Mouse (Mus musculus) T-helper 2 cell (primary cell): ENCODE results near the gene Ist1.

Source experiments
- in situ Hi-C: fragments of 300-600 bp; cut with MboI, MseI; formaldehyde crosslinking; loops from one replicate; pipeline ENCODE4 v1.15.1; 2025; ENCODE audit warnings: high pct_unique_total_duplicates

Ist1 gene

GRCm38 (mm10) chr8:109693146-109693900, at the start of gene Ist1:
Ist1 (minus strand) TSS chr8:109693260.
- in situ Hi-C loops = loop anchor here (5.0 kb wide), 2 partner anchors 44 to 86 kb away; partner anchors contain the start of genes Atxn1l and Dhodh

DNA sequence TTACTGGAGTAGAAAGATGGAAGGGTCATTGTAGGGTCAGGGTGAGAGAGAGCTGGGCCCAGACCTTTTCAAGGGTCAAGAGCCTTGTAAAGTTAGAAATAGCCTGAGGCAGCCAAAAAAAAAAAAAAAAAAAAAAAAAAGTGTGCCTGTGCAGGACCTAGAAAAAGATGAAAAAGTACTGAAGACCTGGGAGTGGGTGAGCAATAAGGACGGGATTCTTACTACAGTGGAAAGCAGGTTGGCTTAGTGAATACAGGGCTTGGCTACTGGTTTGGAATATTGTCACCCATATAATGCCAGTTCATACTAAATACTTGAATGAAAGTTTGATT, 45.0 kb upstream of the Ist1 start:
- in situ Hi-C loops = loop anchor here (5.0 kb wide), 2 partner anchors 34 to 46 kb away; partner anchors contain the start of gene Ist1

DNA sequence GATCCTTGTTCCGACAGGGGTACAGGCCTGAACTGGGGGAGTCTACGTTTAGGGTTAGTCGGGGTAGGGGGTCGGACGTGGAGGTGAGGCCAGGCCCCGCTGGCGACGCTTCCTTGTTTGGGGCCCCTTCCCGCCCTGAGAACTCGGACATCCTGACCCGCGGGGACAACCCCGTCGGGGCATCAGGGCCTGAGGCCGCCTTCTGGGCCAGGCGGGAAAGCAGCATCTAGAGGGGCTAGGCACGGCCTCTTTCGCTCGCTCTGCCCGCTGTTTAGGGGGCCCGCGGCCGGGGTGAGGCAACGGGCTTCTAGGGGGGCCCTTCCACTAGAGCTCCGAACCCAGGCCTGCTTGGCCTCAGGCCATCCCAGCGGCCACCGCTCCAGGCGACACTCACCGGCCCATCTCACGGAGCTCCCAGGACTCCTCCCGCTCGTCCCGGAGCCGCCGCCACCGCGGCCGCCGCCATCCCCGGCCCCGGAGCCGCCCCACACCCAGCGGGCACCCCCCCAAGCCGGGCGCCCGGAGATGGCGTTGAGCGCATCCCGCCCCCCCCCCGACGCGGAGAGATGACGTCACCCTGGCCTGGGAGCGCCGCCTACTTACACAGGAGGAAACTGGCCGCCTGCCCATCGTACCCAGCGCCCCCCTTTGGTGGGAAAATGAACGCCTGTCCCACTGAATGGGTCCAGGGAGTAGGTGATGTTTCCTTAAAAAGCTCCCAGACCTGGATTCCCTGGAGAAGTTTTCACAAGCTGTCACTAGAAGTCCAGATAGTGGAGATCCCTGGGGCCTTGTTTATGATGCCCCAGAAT, 44.4 kb upstream of the Ist1 start, which contains the start of gene Atxn1l:
Gene Atxn1l, minus strand, starts transcription at position 503 of the 812 bp plus-strand sequence.
- in situ Hi-C loops = loop anchor here (5.0 kb wide), 2 partner anchors 35 to 45 kb away; partner anchors contain the start of gene Ist1

- in situ Hi-C loops = loop anchor here (5.0 kb wide), 2 partner anchors 35 to 45 kb away; partner anchors contain the start of gene Ist1
Measured at GRCm38 (mm10) chr8:109736819-109737218, 43.8 kb upstream of the Ist1 start.

GRCm38 (mm10) chr8:109734018-109734417, 41.0 kb upstream of the Ist1 start:
- in situ Hi-C loops = no loop called here

GRCm38 (mm10) chr8:109731012-109731411, 38.0 kb upstream of the Ist1 start:
- in situ Hi-C loops = no loop called here

GRCm38 (mm10) chr8:109725106-109725505, 32.0 kb upstream of the Ist1 start:
- in situ Hi-C loops = no loop called here

DNA sequence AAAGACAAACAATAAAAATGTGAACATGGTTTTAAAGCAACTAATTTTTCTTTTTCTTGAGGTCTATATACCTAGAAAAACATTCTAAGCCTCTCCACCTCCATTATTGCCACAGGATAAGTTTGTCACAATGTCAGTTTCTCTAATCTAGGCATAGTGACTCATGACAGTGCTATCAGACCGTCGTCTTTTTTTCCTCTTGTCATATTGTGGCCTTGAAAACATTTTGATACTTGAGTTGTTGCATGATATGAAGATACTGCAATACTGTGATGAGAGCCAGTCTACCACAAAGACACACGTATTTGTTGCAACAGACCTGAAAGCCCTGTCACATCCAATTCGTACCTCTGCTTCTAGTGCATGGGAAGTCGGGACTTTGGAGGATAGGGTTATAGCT, 21.9 kb upstream of the Ist1 start:
- in situ Hi-C loops = no loop called here

- in situ Hi-C loops = no loop called here
Measured at GRCm38 (mm10) chr8:109712521-109712920, 19.5 kb upstream of the Ist1 start.

DNA sequence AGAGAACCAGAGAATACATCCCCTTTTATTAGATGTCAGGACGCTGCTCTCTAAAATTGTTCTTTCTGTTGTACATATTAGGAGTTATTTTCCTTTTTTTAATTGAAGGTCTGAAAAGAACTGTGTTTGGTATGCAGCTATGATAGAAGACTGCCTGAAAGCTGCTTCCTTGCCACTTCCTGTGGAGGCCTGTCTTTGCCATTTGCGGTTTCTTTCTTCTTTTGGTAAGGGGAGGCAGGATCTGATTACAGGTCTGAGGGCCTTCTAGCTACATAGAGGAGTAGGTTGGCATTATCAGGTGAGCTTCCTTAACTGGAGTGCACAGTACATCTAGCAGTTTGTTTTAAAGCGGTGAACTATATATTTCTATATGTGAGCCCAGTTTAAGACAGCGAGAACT, 14.9 kb upstream of the Ist1 start:
- in situ Hi-C loops = no loop called here

DNA sequence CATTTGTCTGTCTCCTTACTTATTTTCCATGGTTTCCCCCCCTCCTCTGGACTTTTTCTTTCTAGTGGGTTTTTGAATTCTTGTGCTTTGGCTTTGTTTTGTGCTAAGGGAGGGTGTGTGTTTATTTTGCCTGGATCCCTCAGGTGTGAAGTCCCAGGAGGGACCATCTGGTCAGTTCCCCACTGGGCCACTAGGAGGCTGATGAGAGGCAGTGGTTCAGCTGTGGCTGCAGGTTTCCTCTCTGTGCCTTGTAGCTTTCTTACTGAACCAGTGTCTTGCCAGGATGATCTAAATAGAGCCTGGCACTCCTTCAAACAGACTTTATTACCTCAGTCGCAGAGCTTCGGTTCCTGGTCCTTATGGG, 13.8 kb upstream of the Ist1 start:
- in situ Hi-C loops = no loop called here

DNA sequence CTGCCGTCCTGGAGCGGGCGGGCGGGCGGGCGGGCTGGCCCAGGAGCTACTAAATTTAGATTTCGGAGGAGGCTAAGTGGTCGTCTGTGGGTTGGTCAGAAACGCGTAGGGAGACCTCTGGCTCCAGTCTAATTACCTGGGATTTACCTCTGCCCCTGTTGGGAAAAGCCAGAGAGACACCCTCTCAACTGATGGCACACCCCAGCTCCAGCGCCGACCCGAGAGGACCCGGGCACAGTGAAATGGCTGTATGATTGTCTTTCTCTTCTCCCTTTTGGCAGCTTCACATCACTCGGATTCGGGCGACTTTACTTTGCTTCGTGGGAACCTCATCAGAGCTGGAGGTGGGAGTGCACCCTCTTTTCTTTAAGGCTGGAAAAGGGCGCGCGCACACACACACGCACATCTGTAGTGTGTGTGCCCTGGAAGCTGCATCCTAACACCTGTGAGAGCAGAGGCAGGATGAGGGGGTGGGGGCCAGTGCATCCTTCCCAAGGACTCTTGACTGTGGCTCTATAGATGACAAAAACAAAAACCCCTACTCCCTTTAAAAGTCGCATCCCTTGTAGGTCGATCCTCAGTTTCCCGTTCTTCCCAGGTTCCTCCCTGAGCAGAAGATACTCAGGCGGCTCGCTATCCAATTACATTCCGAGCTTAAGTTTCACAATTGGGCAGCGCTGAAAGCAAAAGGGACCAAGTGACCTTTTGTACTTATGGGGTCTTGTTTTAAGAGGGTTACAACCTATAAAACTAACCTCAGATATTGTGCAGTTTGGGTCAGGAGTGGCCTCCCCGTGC, 13.2 kb upstream of the Ist1 start:
- in situ Hi-C loops = no loop called here

DNA sequence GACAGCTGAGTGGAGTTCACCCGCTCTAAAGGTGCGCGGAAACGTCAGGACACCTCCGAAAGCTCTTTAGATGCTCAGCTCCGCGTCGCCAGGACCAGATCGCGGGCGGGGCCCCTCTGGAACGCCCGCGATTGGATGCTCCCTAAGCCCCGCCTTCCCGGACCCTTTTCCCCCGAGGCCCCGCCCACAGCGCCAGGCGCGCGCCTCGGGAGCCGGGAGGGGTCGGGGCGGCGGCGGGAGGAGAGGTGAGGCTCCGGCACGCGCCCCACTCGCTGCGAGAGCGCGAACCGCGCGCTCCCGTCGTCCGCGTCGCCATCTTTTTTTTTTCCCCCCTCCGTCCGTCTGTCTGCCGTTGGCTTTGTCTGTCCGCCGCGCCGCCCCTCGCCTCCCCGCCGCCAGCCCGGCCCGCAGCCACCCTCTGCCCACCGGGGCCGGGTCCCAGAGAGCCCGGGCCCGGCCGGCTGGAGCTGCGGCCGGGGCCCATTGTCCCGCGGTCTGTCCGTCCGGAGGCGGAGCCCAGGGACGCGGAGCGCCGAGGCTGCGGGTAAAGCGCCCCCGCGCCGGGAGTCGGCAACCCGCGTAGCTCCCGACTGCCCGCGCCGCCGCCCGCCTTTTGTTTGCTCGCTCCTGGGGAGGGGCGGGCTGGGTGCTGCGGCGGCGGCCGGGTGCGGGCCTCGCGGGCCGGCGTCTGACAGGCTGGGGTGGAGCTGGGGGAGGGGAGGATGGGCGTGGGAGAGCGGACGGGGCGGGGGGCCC, 12.4 kb upstream of the Ist1 start, which contains the start of gene Zfp821:
Gene Zfp821, plus strand, starts transcription at position 227 of the 756 bp plus-strand sequence.
- in situ Hi-C loops = no loop called here

DNA sequence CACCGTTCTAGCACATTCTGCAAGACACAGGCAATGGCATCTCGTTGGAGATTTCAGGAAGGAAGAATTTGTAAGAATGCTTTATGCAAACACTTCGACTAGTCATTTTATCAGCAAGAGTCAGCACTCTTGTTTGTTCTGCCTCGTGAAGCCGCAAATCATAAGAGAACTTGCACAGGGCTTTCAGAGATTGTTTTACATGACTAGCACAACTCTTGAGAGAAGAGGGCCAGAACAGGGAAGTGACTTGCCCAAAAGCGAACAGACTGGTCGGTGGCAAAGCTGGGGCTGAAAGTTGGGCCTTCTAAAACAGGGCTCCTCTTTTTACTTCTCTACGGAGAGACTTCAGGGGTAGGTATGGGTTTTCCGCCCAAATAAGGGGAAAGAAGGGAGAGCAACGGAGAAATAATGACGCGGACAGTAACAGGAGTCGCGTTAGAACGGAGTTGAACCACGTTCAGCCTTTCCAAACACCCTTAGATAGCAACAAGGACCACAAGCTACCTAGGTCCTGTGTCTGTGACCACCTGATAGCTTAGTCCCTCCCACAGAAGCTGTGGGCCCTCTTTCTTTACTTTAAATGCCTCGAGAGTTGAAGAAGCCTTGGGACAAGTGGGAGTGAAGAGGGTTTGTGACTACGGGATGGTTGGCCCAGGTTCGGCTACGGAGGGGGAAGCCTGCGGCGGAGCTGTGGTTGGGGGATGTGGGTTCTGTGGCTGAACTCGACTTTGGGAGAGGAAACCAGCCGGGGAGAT, 11.7 kb upstream of the Ist1 start:
- in situ Hi-C loops = no loop called here

DNA sequence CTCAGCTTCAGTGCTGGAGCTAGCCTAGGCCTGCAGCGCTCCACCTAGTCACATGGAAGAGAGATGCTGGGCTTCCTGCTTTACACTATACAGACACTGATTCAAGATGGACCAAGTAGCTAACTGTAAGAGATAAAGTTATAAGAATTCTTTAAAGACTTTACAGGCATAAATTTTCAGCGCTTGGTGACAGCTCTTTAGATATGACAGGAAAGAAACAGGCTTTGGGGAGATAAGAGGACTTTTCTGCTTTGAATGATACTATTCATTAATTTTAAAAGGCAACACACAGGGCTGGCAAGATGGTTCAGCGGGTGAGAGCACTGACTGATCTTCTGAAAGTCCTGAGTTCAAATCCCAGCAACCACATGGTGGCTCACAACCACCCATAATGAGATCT, 5.4 kb upstream of the Ist1 start:
- in situ Hi-C loops = loop anchor here (5.0 kb wide), 1 partner anchor 84 kb away; no protein-coding TSS in a partner anchor

GRCm38 (mm10) chr8:109697754-109698153, 4.7 kb upstream of the Ist1 start:
- in situ Hi-C loops = loop anchor here (5.0 kb wide), 1 partner anchor 85 kb away; no protein-coding TSS in a partner anchor

DNA sequence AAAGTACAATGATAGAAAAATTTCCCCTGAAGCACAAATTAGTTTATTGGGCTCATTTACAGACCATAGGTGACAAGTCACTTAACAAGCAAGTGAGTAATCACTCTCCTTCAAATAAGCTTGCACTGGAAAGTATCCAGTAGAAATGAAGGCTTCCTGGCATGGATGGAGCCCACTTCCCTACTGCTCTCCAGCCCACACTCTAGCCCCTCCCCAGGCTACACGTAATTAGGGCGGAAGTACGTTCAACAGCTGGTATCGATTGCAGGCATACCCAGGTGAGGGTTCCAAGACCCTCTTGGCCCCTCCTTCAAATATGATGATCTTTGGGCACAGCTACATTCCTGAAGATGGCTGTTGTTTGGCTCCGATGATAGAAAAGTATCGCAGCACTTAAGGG, 1.1 kb upstream of the Ist1 start:
- in situ Hi-C loops = loop anchor here (5.0 kb wide), 2 partner anchors 43 to 87 kb away; partner anchors contain the start of genes Atxn1l and Dhodh

- in situ Hi-C loops = loop anchor here (5.0 kb wide), 2 partner anchors 45 to 85 kb away; partner anchors contain the start of genes Atxn1l and Dhodh
Measured at GRCm38 (mm10) chr8:109692443-109693145, 466 bp downstream of the Ist1 start.

- in situ Hi-C loops = loop anchor here (5.0 kb wide), 2 partner anchors 46 to 84 kb away; partner anchors contain the start of genes Atxn1l and Dhodh
Measured at GRCm38 (mm10) chr8:109691769-109692168, 1.3 kb downstream of the Ist1 start.
